Mouse (Mus musculus) skeletal muscle tissue, adult 2 months (tissue): Measurements from ENCODE around the gene Rap1gap.

Experiments
- DNase-seq: peaks from one replicate; pipeline ENCODE4 v3.0.0-alpha.2; 2012; ENCODE audit warnings: low read depth, low spot score

Rap1gap gene

DNA sequence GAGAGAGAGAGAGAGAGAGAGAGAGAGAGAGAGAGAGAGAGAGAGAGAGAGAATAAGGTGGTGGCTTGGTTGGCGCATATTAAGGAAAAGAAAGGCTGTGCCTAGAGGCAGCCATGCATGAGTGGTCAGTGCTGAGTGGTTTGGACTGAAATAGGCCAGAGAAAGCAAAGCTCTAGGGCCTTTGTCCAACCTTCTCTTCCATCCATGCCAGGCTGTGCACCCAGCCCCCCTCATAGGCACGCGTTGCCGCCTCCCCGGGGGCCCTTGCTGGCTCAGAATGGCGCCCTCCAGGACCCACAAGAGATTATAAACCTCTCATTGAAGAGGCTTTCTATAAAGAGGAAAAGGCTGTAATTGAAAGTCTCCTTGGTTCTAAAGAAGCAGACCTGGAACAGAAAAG, 3.0 kb upstream of the Rap1gap start:
- DNase-seq: no peak

DNA sequence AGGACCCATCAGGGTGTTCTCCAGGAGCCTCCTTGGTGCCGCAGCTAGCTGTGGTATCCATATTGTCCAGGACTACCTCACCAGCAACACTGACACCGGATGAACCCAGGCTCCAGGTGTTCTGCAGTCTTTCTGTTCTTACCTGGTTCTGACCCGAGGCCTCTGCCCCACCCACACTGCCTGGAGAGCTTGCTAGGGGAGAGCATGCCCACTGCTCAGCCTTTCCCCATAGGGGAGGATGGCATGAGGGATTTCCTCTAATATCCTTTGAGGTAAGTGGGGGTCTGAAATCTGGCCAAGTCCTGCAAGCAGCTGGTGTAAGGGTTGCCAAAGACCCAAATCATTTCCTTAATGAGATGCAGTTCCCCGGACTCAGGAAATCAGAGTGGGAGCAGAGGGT, 1.0 kb upstream of the Rap1gap start:
- no peak for DNase-seq

DNA sequence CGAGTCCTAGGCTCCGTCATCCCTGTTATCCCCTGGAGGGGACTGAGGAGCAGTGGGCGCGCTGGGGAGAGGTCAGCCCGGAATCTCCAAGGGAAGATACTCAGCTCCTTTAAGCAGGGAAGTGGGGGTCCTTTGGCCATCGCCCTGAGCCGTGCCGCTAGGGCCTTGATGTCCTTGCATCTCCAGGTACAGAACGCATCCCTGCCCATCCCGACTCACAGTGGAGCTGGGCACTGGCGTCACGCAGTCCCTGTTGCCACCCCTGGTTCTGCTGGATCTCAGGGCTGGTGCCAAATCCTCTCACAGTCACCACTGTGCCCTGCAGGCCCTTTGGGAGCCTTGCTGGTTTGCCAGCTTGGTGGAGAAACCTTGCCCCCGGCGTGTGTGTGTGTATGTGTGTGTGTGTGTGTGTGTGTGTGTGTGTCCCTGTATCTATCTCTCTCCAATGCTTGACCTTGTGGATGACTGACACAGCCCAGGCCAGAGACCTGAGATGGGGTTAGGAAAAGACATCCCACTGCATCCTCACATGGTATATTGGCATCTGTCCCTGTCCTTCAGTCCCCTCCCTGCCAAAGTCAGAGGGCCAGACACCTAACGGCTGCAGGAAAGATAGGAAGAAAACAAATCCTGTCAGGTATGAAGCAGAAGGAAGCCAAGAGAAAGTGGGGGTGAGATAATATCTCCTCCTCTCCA, 602 bp downstream of the Rap1gap start:
- no peak for DNase-seq

DNA sequence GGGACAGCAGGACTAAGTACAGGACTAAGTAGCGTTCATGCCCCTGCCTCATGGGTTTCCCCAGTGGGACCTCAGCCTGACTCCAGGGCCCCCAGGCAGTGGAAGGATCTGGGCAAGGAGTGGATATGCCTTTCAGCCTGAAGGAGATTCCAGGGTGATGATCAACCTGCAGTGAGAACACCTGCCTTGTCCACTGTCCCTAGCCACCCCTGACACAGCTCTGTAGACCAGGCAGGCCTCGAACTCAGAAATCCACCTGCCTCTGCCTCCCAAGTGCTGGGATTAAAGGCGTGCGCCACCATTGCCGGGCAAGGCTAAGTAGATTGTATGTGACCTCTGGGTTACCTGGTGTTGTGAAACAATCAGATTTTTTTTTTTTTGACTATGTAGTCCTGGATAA, 1.3 kb downstream of the Rap1gap start:
- no peak for DNase-seq

DNA sequence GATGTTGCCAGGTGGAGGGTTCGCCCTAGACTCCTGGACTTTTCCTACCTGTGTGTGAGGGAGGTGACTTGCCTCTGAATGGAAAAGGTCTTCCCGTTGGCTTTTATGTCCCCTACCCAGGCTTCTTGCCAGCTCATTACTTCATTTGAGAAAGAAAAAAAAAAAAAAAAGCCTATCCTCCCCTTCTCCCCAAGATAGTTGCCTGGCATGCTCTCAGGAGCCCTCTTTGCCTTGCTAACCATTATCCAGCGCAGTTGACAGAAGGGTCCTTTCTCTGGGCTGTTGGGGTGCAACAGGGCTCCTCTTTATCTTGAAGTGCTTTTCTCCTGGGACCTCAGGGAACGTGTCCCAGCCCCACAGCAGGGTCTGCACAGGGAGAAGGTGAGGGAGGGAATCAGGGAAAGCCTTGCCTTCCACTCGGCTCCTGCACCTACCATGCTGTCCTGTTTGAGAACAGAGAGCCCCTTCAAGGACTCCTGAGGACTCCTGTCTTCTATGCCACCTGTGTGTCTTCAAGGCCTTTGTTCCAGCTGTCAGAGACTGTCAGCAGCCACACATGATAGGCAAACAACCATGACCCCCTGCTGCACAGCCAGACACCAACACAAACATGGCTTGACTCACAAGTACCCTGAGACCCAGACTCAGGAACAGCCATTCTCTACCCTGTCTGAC, 1.9 kb downstream of the Rap1gap start:
- DNase-seq: no peak

- DNase-seq: no peak
Measured at GRCm38 (mm10) chr4:137666958-137667345, 2.4 kb downstream of the Rap1gap start.

GRCm38 (mm10) chr4:137667747-137668146, 3.2 kb downstream of the Rap1gap start:
- no peak for DNase-seq

DNA sequence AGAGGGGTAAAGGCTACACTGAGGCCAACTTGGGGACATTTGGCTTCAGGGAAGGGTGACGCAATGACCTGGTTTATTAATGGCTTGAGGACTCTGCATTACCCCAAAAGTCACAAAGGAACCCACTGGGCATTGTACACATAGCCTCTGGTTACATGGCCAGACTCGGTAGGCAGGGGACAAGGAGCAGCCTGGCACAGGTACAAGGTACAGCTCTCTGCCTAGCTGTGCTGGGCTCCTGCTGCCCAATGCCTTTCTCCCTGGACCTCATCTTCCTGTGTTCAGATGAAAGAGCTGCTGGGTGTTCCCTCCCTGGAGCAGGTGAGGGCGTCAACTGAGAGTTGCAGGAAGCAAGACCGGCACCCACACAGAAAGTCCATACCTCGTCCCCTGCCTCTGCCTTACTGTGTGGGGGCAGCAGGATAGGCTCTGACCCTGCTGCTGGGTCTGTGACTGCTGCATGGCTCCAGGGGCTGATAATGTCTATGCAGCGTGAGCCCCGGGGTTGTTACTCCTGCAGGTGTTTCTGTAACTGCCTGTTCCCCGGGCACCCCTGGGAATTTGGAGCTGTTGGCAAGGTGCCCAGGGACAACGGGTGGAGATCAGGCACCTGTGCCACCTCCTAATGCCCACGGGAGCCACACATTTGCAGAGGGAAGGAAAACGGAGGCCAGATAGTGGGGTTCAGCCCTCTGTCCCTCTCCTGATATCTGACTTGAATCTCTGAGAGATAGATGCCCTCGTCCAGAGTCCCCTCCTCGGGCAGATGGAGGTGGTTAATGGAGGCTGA, 7.4 kb downstream of the Rap1gap start:
- no peak for DNase-seq

GRCm38 (mm10) chr4:137675566-137675965, 11.0 kb downstream of the Rap1gap start:
- no peak for DNase-seq

DNA sequence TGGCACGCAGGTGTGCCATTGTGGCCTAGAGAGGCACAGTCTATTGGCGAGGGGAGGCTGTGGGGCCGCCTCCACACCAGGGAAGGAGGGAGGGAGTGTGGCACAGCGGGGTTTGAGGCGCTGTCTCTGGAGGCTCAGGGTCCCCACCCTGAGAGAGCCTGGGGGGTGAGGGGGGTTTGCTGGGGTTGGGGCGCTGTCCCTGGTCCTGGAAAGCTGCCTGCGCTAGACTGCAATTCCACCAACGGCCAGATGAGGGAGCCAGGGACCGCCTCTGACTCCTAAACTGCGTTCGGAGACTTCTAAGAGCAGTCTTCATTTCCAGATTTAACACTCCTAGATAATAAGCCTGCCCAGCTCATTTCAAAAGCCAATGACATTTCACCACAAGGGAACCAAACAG, 11.5 kb downstream of the Rap1gap start:
- DNase-seq: peak; percentile 42

GRCm38 (mm10) chr4:137676700-137677484, 12.4 kb downstream of the Rap1gap start:
- no peak for DNase-seq

DNA sequence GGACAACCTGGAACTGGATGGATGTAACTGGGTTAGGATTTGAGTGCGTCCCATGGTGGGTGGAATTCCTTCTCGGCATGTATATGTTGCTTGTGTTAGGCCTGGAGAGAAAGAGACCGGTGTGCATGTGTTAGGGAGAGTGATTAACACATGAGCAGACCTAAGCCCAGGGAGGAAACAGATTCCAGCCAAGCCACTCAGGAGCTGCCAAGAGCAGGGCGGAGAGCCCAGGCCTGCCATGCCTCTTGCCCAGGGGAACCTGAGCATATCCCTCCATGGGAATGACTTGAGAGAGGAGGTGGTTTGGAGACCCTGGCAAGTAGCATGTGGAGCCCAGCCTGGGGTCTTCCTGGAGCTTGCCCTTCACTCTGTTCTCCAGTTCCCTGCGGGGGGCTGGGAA, 13.4 kb downstream of the Rap1gap start:
- peak; percentile 34 for DNase-seq

- no peak for DNase-seq
Measured at GRCm38 (mm10) chr4:137678568-137678967, 14.0 kb downstream of the Rap1gap start.

GRCm38 (mm10) chr4:137679979-137680550, 15.5 kb downstream of the Rap1gap start:
- no peak for DNase-seq

DNA sequence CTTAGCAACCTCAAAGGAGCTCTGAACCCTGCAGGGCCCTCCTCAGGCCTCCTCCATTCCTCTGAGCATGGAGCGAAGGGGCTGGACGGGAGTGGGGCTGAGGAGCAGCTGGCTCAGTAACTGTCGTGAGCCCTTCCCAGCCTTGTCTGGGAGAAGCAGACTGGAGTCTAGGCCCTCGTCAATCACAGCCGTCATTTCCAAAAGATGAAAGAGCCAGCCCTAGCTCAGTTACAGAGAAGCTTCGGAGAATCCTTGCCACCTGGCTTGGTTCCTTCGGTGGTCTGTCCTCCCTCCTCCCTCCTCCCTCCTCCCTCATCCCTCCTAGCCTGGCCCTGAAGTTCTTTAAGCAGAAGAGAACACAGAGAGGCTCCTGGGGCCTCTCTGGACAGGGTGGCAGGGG, 16.2 kb downstream of the Rap1gap start:
- DNase-seq: no peak

DNA sequence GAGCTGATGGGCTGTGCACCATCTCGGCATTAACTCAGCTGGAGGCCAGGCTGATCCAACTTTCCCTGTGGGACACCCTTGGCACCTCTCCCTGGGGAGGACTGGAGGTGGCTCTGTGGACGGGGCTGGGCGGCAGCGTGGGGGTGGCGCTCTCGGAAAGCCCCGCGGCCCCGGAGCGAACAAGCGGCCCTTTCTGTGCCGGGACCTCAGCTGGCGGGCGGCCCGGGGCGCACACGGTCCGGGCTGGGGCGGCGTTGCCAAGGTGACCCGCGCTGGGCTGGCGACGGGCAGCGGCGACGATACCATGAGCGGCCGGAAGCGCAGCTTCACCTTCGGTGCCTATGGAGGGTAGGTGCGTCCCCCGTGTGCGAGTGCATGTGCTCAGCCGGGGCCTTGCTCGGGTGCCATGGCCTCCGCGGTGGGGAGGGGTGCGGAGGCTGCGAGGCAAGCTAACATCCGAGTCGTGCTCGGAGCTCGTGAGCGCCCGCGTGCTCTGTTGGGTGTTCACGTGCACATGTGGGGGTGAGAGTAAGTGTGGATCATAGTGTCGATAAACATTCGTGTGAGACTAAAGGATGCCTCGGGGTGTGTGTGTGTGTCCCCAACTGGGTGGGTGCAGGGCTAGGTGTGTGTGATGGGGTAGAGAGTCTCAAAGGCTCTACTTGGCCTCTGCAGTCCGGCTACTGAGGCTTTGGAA, 17.0 kb downstream of the Rap1gap start:
- no peak for DNase-seq

- DNase-seq: peak; percentile 27
Measured at GRCm38 (mm10) chr4:137682961-137683453, 18.5 kb downstream of the Rap1gap start.

- DNase-seq: no peak
Measured at GRCm38 (mm10) chr4:137684830-137685343, 20.4 kb downstream of the Rap1gap start.

DNA sequence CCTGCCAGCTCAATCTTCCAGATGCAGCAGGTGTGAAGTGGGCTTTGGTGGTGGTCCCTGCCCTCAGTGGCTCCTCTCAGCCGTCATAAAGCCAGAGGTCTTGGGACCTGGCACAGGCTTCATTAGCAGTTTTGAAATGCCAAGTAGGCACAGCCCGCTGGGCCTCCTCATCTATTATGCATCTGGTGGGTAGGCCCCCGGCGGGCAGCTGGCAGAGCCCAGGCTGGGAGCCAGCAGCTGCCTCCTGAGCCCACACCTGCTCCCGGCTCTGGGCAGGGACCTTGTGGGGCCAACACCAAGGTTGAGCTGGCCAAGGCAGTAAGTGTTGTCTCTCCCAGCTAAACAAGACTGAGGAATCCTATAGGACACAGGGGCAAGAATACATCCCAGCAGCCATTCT, 21.8 kb downstream of the Rap1gap start:
- DNase-seq: no peak

- DNase-seq: no peak
Measured at GRCm38 (mm10) chr4:137687234-137687825, 22.8 kb downstream of the Rap1gap start.
